Mouse (Mus musculus) MEL (cell line): ENCODE results near the gene Nrn1l. TPM values are rescaled to one million over a fixed set of nuclear protein-coding genes. Genes with fewer than 3 reads are reported as not detected.

Experiments
- DNase-seq: peaks from one replicate; pipeline ENCODE4 v3.0.0; 2011; ENCODE audit warnings: low read depth, low spot score
- H3K27ac ChIP-seq: 2 replicates; pipeline ENCODE4 v1.5.1; 2012; ENCODE audit warnings: low read depth, mild to moderate bottlenecking, control low read depth, low read length, moderate library complexity; ENCODE audit not compliant: control insufficient read depth
- H3K27me3 ChIP-seq, 2 experiments: fragments of 150-350 bp in 1 of 2; sonication (generic) in 1 of 2; 2 replicates each; pipeline ENCODE4 v1.6.1; 2012; ENCODE audit warnings: low read length in 2 of 2, mild to moderate bottlenecking in 2 of 2, improper control_type of control experiment in 1 of 2, moderate library complexity in 1 of 2; ENCODE audit not compliant: insufficient read depth in 2 of 2, control insufficient read depth in 1 of 2
- H3K36me3 ChIP-seq, 2 experiments: 2 replicates each; pipeline ENCODE4 v1.6.1; 2012 to 2014; ENCODE audit warnings: low read length in 2 of 2, improper control_type of control experiment in 1 of 2, inconsistent platforms in 1 of 2, mild to moderate bottlenecking in 1 of 2; ENCODE audit not compliant: insufficient read depth in 2 of 2, control insufficient read depth in 1 of 2
- H3K4me1 ChIP-seq, 2 experiments: fragments of 150-350 bp in 1 of 2; sonication (generic) in 1 of 2; 2 replicates each; pipeline ENCODE4 v1.6.1; 2012; ENCODE audit warnings: low read length in 2 of 2, improper control_type of control experiment in 1 of 2, mild to moderate bottlenecking in 1 of 2; ENCODE audit not compliant: insufficient read depth in 2 of 2, control insufficient read depth in 1 of 2
- H3K4me3 ChIP-seq, 2 experiments: fragments of 150-350 bp in 1 of 2; sonication (generic) in 1 of 2; 2 replicates each; pipeline ENCODE4 v1.5.1; 2012; ENCODE audit warnings: low read depth in 2 of 2, low read length in 2 of 2, mild to moderate bottlenecking in 2 of 2, moderate library complexity in 2 of 2, control low read depth in 1 of 2, improper control_type of control experiment in 1 of 2; ENCODE audit not compliant: control insufficient read depth in 1 of 2, insufficient read depth in 1 of 2
- H3K79me2 ChIP-seq: 2 replicates; pipeline ENCODE4 v1.6.1; 2012; ENCODE audit warnings: mild to moderate bottlenecking, low read length, moderate library complexity; ENCODE audit not compliant: control insufficient read depth, poor library complexity, insufficient read depth
- H3K9ac ChIP-seq: 2 replicates; pipeline ENCODE4 v1.6.1; 2012; ENCODE audit warnings: low read depth, mild to moderate bottlenecking, control low read depth, low read length, moderate library complexity; ENCODE audit not compliant: control insufficient read depth, poor library complexity, severe bottlenecking
- H3K9me3 ChIP-seq: fragments of 150-350 bp; sonication (generic); replicated peaks from 2 replicates; pipeline ENCODE4 v1.6.1; 2012; ENCODE audit warnings: mild to moderate bottlenecking, low read length, improper control_type of control experiment, moderate library complexity; ENCODE audit not compliant: insufficient read depth
- BHLHE40 ChIP-seq: IDR thresholded peaks from 2 replicates; pipeline ENCODE4 v1.6.1; 2012; ENCODE audit warnings: low read depth, mild to moderate bottlenecking, inconsistent platforms, low read length, improper control_type of control experiment, borderline replicate concordance
- CHD1 ChIP-seq: IDR thresholded peaks from 2 replicates; pipeline ENCODE4 v1.6.1; 2012; ENCODE audit warnings: low read depth, mild to moderate bottlenecking, inconsistent platforms, low read length, improper control_type of control experiment
- CTCF ChIP-seq, 3 experiments: IDR thresholded peaks in 2 of 3; conservative IDR thresholded peaks in 1 of 3; 2 replicates each; pipeline ENCODE4 v1.5.1; 2011 to 2012; ENCODE audit warnings: low read length in 3 of 3, low read depth in 2 of 3, mild to moderate bottlenecking in 2 of 3, improper control_type of control experiment in 1 of 3, inconsistent platforms in 1 of 3, mixed read lengths in 1 of 3, moderate library complexity in 1 of 3; ENCODE audit not compliant: control insufficient read depth in 1 of 3, insufficient read depth in 1 of 3, poor library complexity in 1 of 3, severe bottlenecking in 1 of 3
- ETS1 ChIP-seq: IDR thresholded peaks from 2 replicates; pipeline ENCODE4 v1.6.1; 2012; ENCODE audit warnings: low read depth, mild to moderate bottlenecking, inconsistent platforms, low read length, improper control_type of control experiment, moderate library complexity
- GABPA ChIP-seq: IDR thresholded peaks from 2 replicates; pipeline ENCODE4 v1.6.1; 2012; ENCODE audit warnings: low read depth, mild to moderate bottlenecking, inconsistent platforms, low read length, improper control_type of control experiment, moderate library complexity
- GATA1 ChIP-seq: IDR thresholded peaks from 2 replicates; pipeline ENCODE4 v1.6.1; 2011; ENCODE audit warnings: low read depth, low read length, improper control_type of control experiment
- JUND ChIP-seq: IDR thresholded peaks from 2 replicates; pipeline ENCODE4 v1.6.1; 2011; ENCODE audit warnings: low read depth, mild to moderate bottlenecking, improper control_type of control experiment, low read length
- KAT2A ChIP-seq: conservative IDR thresholded peaks from 2 replicates; pipeline ENCODE4 v1.6.1; 2012; ENCODE audit warnings: low read depth, low read length, improper control_type of control experiment, inconsistent platforms
- MAFK ChIP-seq: IDR thresholded peaks from 2 replicates; pipeline ENCODE4 v1.6.1; 2011; ENCODE audit warnings: low read depth, mild to moderate bottlenecking, low read length, improper control_type of control experiment, borderline replicate concordance
- MAX ChIP-seq: IDR thresholded peaks from 2 replicates; pipeline ENCODE4 v1.6.1; 2011; ENCODE audit warnings: low read length, improper control_type of control experiment
- MEF2A ChIP-seq: IDR thresholded peaks from 2 replicates; pipeline ENCODE4 v1.6.1; 2014; ENCODE audit warnings: low read depth, mild to moderate bottlenecking, inconsistent platforms, low read length, improper control_type of control experiment; ENCODE audit not compliant: poor library complexity, insufficient replicate concordance, severe bottlenecking; ENCODE audit errors: extremely low read depth
- MYB ChIP-seq: IDR thresholded peaks from 2 replicates; pipeline ENCODE4 v1.6.1; 2011; ENCODE audit warnings: mild to moderate bottlenecking, low read depth, low read length, improper control_type of control experiment
- NELFE ChIP-seq: IDR thresholded peaks from 2 replicates; pipeline ENCODE4 v1.6.1; 2011; ENCODE audit warnings: low read depth, low read length, improper control_type of control experiment
- NRF1 ChIP-seq: IDR thresholded peaks from 2 replicates; pipeline ENCODE4 v1.6.1; 2014; ENCODE audit warnings: low read depth, mild to moderate bottlenecking, inconsistent platforms, low read length, improper control_type of control experiment, moderate library complexity; ENCODE audit not compliant: poor library complexity, insufficient read depth, severe bottlenecking
- POLR2AphosphoS2 ChIP-seq: IDR thresholded peaks from 2 replicates; pipeline ENCODE4 v1.6.1; 2011; ENCODE audit warnings: low read length, improper control_type of control experiment
- RAD21 ChIP-seq: IDR thresholded peaks from 2 replicates; pipeline ENCODE4 v1.6.1; 2011; ENCODE audit warnings: mild to moderate bottlenecking, low read depth, low read length, improper control_type of control experiment
- SIN3A ChIP-seq: IDR thresholded peaks from 2 replicates; pipeline ENCODE4 v1.6.1; 2012; ENCODE audit warnings: low read length, improper control_type of control experiment, inconsistent platforms
- SMC3 ChIP-seq: IDR thresholded peaks from 2 replicates; pipeline ENCODE4 v1.6.1; 2011; ENCODE audit warnings: low read depth, low read length, improper control_type of control experiment
- TAL1 ChIP-seq: IDR thresholded peaks from 2 replicates; pipeline ENCODE4 v1.6.1; 2012; ENCODE audit warnings: mild to moderate bottlenecking, inconsistent platforms, low read length, moderate library complexity, mixed read lengths
- TBP ChIP-seq: IDR thresholded peaks from 2 replicates; pipeline ENCODE4 v1.8.0; 2011; ENCODE audit warnings: low read depth, low read length, improper control_type of control experiment
- USF2 ChIP-seq, 2 experiments: IDR thresholded peaks; 2 replicates each; pipeline ENCODE4 v1.6.1; 2011 to 2012; ENCODE audit warnings: improper control_type of control experiment in 2 of 2, low read length in 2 of 2, borderline replicate concordance in 1 of 2, inconsistent platforms in 1 of 2, low read depth in 1 of 2, mild to moderate bottlenecking in 1 of 2; ENCODE audit not compliant: insufficient read depth in 1 of 2
- ZC3H11A ChIP-seq: IDR thresholded peaks from 2 replicates; pipeline ENCODE4 v1.6.1; 2012; ENCODE audit warnings: low read depth, mild to moderate bottlenecking, inconsistent platforms, low read length, improper control_type of control experiment
- ZKSCAN1 ChIP-seq: IDR thresholded peaks from 2 replicates; pipeline ENCODE4 v1.6.1; 2012; ENCODE audit warnings: low read depth, mild to moderate bottlenecking, inconsistent platforms, low read length, improper control_type of control experiment, moderate library complexity
- ZNF384 ChIP-seq: IDR thresholded peaks from 2 replicates; pipeline ENCODE4 v1.6.1; 2012; ENCODE audit warnings: low read depth, mild to moderate bottlenecking, inconsistent platforms, low read length, improper control_type of control experiment
- polyA plus RNA-seq, 2 experiments: library from polyadenylated mRNA; stranded (reverse) in 1 of 2; unstranded in 1 of 2; fragments of >175 nt in 1 of 2; fragments of >200 nt in 1 of 2; gene quantifications; 2 replicates each; pipeline versions ENCODE4 v1.2.1 to v1.2.4; 2012; ENCODE audit warnings: low replicate concordance in 2 of 2, low read depth in 1 of 2; ENCODE audit not compliant: insufficient read length in 2 of 2, insufficient read depth in 1 of 2, missing spikeins in 1 of 2
- total RNA-seq: library from RNA; depleted of rRNA; stranded (reverse); fragments of 300-350 nt; gene quantifications from 2 replicates; pipeline ENCODE4 v1.2.3, GENCODE M21; 2012

The Nrn1l gene
- total and polyA plus RNA-seq, 3 experiments, result 0.39 TPM; not detected in 2

DNA sequence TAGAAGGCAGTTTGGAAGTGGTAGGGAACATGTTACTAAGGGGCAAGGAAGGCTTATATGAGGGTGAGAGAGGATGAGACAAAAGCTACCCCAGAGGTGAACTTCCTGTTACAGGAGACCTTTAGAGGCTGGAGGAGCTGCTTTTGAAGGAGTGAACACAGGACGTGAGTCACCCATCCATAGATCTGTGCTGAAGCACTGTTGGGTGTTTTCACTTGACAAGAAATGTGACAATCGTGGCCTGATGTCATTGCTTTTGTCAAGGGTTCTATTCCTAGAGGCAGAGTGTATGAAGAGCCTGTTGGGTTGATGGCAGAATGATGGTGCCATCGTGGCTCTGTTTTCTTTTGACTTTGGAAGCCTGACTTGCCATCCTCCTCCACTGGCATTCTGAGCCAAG is 26.0 kb downstream of the Nrn1l start:
- H3K27ac ChIP-seq, result no peak overlapping the region
- H3K79me2 ChIP-seq, result no peaks in the 10 kb centered on the region
- H3K4me3 ChIP-seq, result no peak overlapping the region
- no peaks in the 10 kb centered on the region for H3K9me3 ChIP-seq
- no peak for DNase-seq
- no peak for TF ChIP-seq TBP
- no peak for TF ChIP-seq USF2 (IDR thresholded peaks at IDR 0.05; ENCODE audit: borderline replicate concordance in 1 of 2, insufficient read depth in 1 of 2, low read depth in 1 of 2, low read length in 2 of 2)
- no peak for TF ChIP-seq RAD21
- no peak for TF ChIP-seq ZNF384
- no peak for TF ChIP-seq GABPA
- TF ChIP-seq MAX, result no peak
- TF ChIP-seq ETS1, result no peak
- TF ChIP-seq GATA1, result no peak
- no peak for TF ChIP-seq CHD1
- no peak for TF ChIP-seq MYB
- TF ChIP-seq MEF2A, result no peak
- TF ChIP-seq CTCF (IDR thresholded peaks at IDR 0.05 in 2 of 3, conservative IDR thresholded peaks at IDR 0.05 in 1 of 3; ENCODE audit: control insufficient read depth in 1 of 3, insufficient read depth in 1 of 3, low read depth in 2 of 3, low read length in 3 of 3, poor library complexity in 1 of 3, severe bottlenecking in 1 of 3), result no peak
- no peak for TF ChIP-seq NRF1
- no peak for TF ChIP-seq ZC3H11A
- no peak for TF ChIP-seq SIN3A
- no peak for TF ChIP-seq MAFK
- TF ChIP-seq TAL1, result no peak
- no peak for TF ChIP-seq NELFE
- TF ChIP-seq POLR2AphosphoS2, result no peak
- TF ChIP-seq BHLHE40, result no peak
- H3K36me3 ChIP-seq, result peaks cover 0 to 1% of the 10 kb centered on the region in 2 experiments; a peak in 2 of 4 replicates
- no peak overlapping the region for H3K9ac ChIP-seq
- H3K4me1 ChIP-seq, result peaks cover 0 to 5% of the 10 kb centered on the region in 2 experiments; a peak in 2 of 4 replicates
- no peaks in the 10 kb centered on the region for H3K27me3 ChIP-seq

GRCm38 (mm10) chr8:105925123-105925522 is 31.8 kb downstream of the Nrn1l start:
- peaks cover 0 to 2% of the 10 kb centered on the region in 2 experiments; a peak in 2 of 4 replicates for H3K36me3 ChIP-seq
- H3K9me3 ChIP-seq, result no peaks in the 10 kb centered on the region
- no peak overlapping the region for H3K4me3 ChIP-seq
- H3K9ac ChIP-seq, result no peak overlapping the region
- no peak overlapping the region for H3K27ac ChIP-seq
- no peaks in the 10 kb centered on the region for H3K79me2 ChIP-seq
- H3K27me3 ChIP-seq, result no peaks in the 10 kb centered on the region
- TF ChIP-seq POLR2AphosphoS2, result no peak
- TF ChIP-seq JUND, result no peak
- no peak for TF ChIP-seq MAX
- TF ChIP-seq CTCF (IDR thresholded peaks at IDR 0.05 in 2 of 3, conservative IDR thresholded peaks at IDR 0.05 in 1 of 3; ENCODE audit: control insufficient read depth in 1 of 3, insufficient read depth in 1 of 3, low read depth in 2 of 3, low read length in 3 of 3, poor library complexity in 1 of 3, severe bottlenecking in 1 of 3), result no peak
- TF ChIP-seq ZKSCAN1, result no peak
- TF ChIP-seq SMC3, result no peak
- no peak for TF ChIP-seq KAT2A
- H3K4me1 ChIP-seq, result no peaks in the 10 kb centered on the region; a peak in 1 of 4 replicates
- no peak for DNase-seq
